Mouse (Mus musculus) CH12.LX (cell line): ENCODE measurements around the gene Sh3bp2.

Source experiments
- CTCF ChIP-seq, 2 experiments: IDR thresholded peaks in 1 of 2; conservative IDR thresholded peaks in 1 of 2; 2 replicates each; pipeline ENCODE4 v1.5.1; 2011 to 2012; ENCODE audit warnings: low read depth in 2 of 2, low read length in 2 of 2, improper control_type of control experiment in 1 of 2, inconsistent platforms in 1 of 2, mild to moderate bottlenecking in 1 of 2, moderate library complexity in 1 of 2
- RAD21 ChIP-seq: IDR thresholded peaks from 2 replicates; pipeline ENCODE4 v1.6.1; 2011; ENCODE audit warnings: low read depth, mild to moderate bottlenecking, low read length, improper control_type of control experiment, moderate library complexity
- SIN3A ChIP-seq: IDR thresholded peaks from 2 replicates; pipeline ENCODE4 v1.6.1; 2012; ENCODE audit warnings: low read length, improper control_type of control experiment, inconsistent platforms
- ZNF384 ChIP-seq: IDR thresholded peaks from 2 replicates; pipeline ENCODE4 v1.6.1; 2012; ENCODE audit warnings: low read depth, low read length, improper control_type of control experiment, inconsistent platforms

- no peak for TF ChIP-seq RAD21
- TF ChIP-seq ZNF384 = no peak
- TF ChIP-seq CTCF (conservative IDR thresholded peaks at IDR 0.05 in 1 of 2, IDR thresholded peaks at IDR 0.05 in 1 of 2; ENCODE audit: low read depth in 2 of 2, low read length in 2 of 2) = no peak
- TF ChIP-seq SIN3A = no peak
Observed at GRCm38 (mm10) chr5:34551821-34552220, 26.2 kb downstream of the Sh3bp2 start.
